Mouse (Mus musculus) layer of hippocampus, adult 6 months (tissue): ENCODE measurements around the gene Vmn1r171. TPM values are rescaled to one million over a fixed set of nuclear protein-coding genes. Genes with fewer than 3 reads are reported as not detected.

Experiments
- long read RNA-seq, 2 experiments: library from polyadenylated mRNA; unstranded; transcript quantifications; one replicate each; pipeline ENCODE4 v2.0.0; 2019 to 2020
- polyA plus RNA-seq: library from polyadenylated mRNA; unstranded; fragments of <200 nt; fragmentation: Nextera tagmentation; gene quantifications from 2 replicates; pipeline ENCODE4 v1.2.3, GENCODE M21; 2021

Gene Vmn1r171
- not detected in 2 replicates for polyA plus RNA-seq
- long read RNA-seq, experiment 1 = 0 reads
- long read RNA-seq, experiment 2 = 0 reads

GRCm38 (mm10) chr7:23630422-23630821 is at the start of gene Vmn1r171:
Gene Vmn1r171 (plus strand): TSS chr7:23630722.

GRCm38 (mm10) chr7:23605875-23606274 is 24.6 kb upstream of the Vmn1r171 start, which contains the start of gene Vmn1r170:
Gene Vmn1r170 (plus strand): TSS chr7:23606175.

GRCm38 (mm10) chr7:23658016-23658415 is 27.5 kb downstream of the Vmn1r171 start, which contains the start of gene Vmn1r172:
Gene Vmn1r172 (plus strand): TSS chr7:23658316.

Other genes starting within 250 kb of the Vmn1r171 start
- gene Nlrp5, start 244.8 kb upstream of the Vmn1r171 start, polyA plus RNA-seq = not detected in 2 replicates
- not detected in 2 replicates for gene Vmn1r167, start 123.5 kb upstream of the Vmn1r171 start, polyA plus RNA-seq
- gene Vmn1r168, start 91.0 kb upstream of the Vmn1r171 start, polyA plus RNA-seq = 0.04 TPM in 1 of 2 replicates, not detected in the other
- gene Vmn1r169, start 55.2 kb upstream of the Vmn1r171 start, polyA plus RNA-seq = not detected in 2 replicates
- gene Vmn1r170, start 24.5 kb upstream of the Vmn1r171 start, polyA plus RNA-seq = not detected in 2 replicates
- not detected in 2 replicates for gene Vmn1r172, start 27.6 kb downstream of the Vmn1r171 start, polyA plus RNA-seq
- not detected in 2 replicates for gene Vmn1r173, start 70.0 kb downstream of the Vmn1r171 start, polyA plus RNA-seq
- gene Vmn1r174, start 121.5 kb downstream of the Vmn1r171 start, polyA plus RNA-seq = not detected in 2 replicates
- gene Vmn1r175, start 179.9 kb downstream of the Vmn1r171 start, polyA plus RNA-seq = not detected in 2 replicates
- not detected in 2 replicates for gene Vmn1r176, start 206.7 kb downstream of the Vmn1r171 start, polyA plus RNA-seq
- gene Vmn1r177, start 235.7 kb downstream of the Vmn1r171 start, polyA plus RNA-seq = not detected in 2 replicates